Mouse (Mus musculus) erythroblast, embryonic 14.5 days (primary cell): ENCODE results near the gene Shc2. TPM values are rescaled to one million over a fixed set of nuclear protein-coding genes. Genes with fewer than 3 reads are reported as not detected.

Experiments used
- H3K27me3 ChIP-seq: 2 replicates; pipeline ENCODE4 v1.6.1; 2012; ENCODE audit warnings: inconsistent platforms; ENCODE audit not compliant: control insufficient read depth
- H3K36me3 ChIP-seq: 2 replicates; pipeline ENCODE4 v1.6.1; 2012; ENCODE audit warnings: mild to moderate bottlenecking, inconsistent platforms; ENCODE audit not compliant: control insufficient read depth
- H3K4me1 ChIP-seq: 2 replicates; pipeline ENCODE4 v1.6.1; 2012; ENCODE audit warnings: inconsistent platforms; ENCODE audit not compliant: control insufficient read depth
- H3K4me3 ChIP-seq: replicated peaks from 2 replicates; pipeline ENCODE3; 2012; ENCODE audit warnings: moderate library complexity, mild to moderate bottlenecking, inconsistent platforms
- H3K9me3 ChIP-seq: 2 replicates; pipeline ENCODE4 v1.6.1; 2012; ENCODE audit warnings: low read length, inconsistent platforms, mixed read lengths; ENCODE audit not compliant: control insufficient read depth
- GATA1 ChIP-seq: IDR thresholded peaks from 2 replicates; pipeline ENCODE4 v1.6.1; 2012; ENCODE audit warnings: low read length, inconsistent platforms, mixed read lengths
- TAL1 ChIP-seq: IDR thresholded peaks from 3 replicates; pipeline ENCODE4 v1.6.1; 2012; ENCODE audit warnings: low read length, inconsistent platforms, mixed read lengths
- polyA plus RNA-seq: library from polyadenylated mRNA; stranded (reverse); fragments of >175 nt; gene quantifications from 2 replicates; pipeline ENCODE4 v1.2.3, GENCODE M21; 2012

Gene Shc2
- polyA plus RNA-seq, 1 experiment = not detected

DNA sequence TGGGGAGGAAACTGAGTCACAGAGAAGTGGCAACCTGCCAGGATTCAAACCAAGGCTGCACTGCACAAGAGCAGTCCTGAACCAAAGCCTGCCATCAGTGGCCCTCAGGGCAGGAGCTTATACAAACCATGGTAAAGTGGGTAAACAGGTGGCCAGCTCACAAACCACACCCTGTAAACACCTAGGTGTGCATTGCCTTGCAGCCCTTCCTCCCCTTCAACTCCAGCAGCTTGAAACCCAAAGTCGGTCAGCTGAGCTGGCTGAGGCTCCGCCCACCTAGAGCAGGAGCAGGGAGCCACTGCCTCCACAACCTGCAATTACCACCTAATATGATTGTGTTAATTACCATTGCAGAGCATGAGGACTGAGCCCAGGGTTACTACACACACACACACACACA lies 29.8 kb downstream of the Shc2 start:
- Histone ChIP-seq H3K4me1 (peaks cover 2% of the 10 kb centered on the region; the same call in 1 of the 2 replicates), H3K9me3 (no peaks in the 10 kb centered on the region), H3K27me3 (peaks cover 20% of the 10 kb centered on the region), H3K4me3 (no peak overlapping the region), H3K36me3 (no peaks in the 10 kb centered on the region)
- no peak for TF ChIP-seq GATA1
- TF ChIP-seq TAL1 = no peak

DNA sequence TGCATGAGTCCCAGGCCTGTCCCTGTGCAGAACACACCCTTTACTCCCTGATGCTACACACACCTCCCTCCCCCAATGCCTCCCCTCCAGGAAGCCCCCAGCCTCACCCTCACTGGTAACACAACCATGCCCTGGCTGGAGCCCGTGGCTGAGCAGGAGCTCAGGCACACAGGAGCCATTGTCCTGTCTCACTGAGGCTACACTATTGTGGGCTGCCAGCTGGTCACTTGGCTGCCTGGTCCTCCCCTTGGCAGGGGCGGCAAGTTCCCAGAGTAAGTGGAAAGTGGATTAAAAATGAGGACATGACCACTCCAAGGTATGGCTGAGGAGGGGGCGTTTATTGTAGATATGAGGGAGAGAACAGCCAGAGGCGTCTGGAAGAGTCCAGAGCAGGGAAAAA lies 31.2 kb downstream of the Shc2 start:
- TF ChIP-seq GATA1 (no peak), TAL1 (no peak)
- peaks cover 8% of the 10 kb centered on the region for H3K27me3 ChIP-seq
- peaks cover 2% of the 10 kb centered on the region; the same call in 1 of the 2 replicates for H3K4me1 ChIP-seq

DNA sequence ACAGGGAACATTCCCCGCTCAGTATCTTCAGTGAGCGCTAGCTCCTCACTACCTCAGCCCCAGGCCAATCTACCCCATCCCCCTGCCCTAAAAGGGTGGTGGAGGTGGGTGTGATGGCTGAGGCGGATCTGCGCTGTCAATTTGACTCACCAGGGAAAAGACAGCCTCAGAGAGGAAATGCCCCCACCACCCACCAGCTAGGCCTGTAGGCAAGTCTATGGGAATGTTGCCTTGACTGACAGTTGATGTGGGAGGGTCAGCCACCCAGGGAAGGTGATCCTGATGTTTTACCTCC lies 39.8 kb downstream of the Shc2 start:
- no peak overlapping the region for H3K4me3 ChIP-seq
- H3K4me1 ChIP-seq = no peaks in the 10 kb centered on the region
- H3K27me3 ChIP-seq = peaks cover 4% of the 10 kb centered on the region
- no peaks in the 10 kb centered on the region for H3K36me3 ChIP-seq
- TF ChIP-seq TAL1 (no peak), GATA1 (no peak)
- no peaks in the 10 kb centered on the region for H3K9me3 ChIP-seq

More for the DNA sequence above, 31.2 kb downstream of the Shc2 start:
- H3K4me3 ChIP-seq = no peak overlapping the region
- no peaks in the 10 kb centered on the region for H3K9me3 ChIP-seq
- no peaks in the 10 kb centered on the region for H3K36me3 ChIP-seq

DNA sequence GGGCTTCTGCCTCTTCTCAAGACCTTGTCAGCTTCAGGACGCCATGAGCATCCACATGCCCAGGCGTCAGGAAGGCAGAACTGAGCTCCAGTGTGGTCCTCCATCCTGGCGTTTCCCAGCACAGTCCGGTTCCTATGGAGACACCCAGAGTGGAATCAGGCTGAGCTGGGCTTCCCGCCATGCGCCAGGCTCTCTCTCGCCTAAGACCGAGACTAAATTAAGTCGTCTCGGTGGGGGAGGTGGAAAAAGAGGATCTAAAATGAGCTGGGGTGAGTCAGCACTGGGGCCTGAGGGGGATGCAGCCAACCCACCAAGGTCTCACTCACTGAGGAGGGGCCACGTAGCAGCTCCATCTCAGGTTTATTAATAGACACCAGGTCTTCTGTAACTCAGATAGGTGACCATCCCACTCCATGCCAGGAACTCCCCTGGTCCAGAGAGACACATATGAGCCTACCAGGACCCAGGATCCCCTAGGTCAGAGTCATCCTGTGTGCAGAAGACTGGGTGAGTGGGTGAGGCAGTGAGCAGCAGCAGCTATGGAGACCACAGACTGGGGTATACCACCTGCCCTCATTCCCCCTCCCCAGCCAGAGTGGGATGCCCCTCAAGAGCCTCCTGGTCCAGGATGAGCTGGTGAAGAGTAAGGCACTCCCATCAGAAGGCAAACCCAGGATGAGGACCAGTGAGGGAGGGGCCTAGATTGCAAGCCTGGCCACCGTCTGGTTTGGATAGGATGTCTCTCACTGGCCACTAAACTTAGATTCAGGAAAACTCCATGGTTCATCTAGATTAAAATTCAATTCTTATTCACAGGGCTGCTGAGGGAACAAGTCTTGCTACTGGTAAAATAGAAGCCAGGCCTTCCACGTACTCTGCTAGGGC lies 40.4 kb downstream of the Shc2 start:
- no peak overlapping the region for H3K4me3 ChIP-seq
- H3K4me1 ChIP-seq = no peaks in the 10 kb centered on the region
- no peaks in the 10 kb centered on the region for H3K36me3 ChIP-seq
- H3K9me3 ChIP-seq = no peaks in the 10 kb centered on the region
- H3K27me3 ChIP-seq = peaks cover 4% of the 10 kb centered on the region
- no peak for TF ChIP-seq GATA1
- TF ChIP-seq TAL1 = no peak

DNA sequence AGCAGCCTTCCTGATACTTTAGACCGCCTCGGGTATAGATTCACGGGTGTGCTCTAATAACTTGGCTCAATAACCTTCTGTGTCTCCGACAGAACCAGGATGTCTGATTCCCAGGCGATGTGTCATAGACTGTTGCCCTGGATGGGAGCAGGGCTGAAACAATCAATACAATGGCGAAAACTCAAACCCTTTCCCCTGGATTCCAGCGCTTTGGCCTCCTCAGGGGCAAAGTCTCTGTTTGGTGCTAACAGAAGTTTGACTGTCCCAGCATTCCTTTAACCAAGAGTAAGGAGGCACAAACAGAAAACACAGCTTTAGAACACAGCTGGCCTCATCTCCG lies 42.2 kb downstream of the Shc2 start:
- H3K27me3 ChIP-seq = peaks cover 4% of the 10 kb centered on the region
- TF ChIP-seq TAL1 (no peak), GATA1 (no peak)
- H3K4me3 ChIP-seq = no peak overlapping the region
- H3K4me1 ChIP-seq = no peaks in the 10 kb centered on the region
- no peaks in the 10 kb centered on the region for H3K9me3 ChIP-seq
- H3K36me3 ChIP-seq = no peaks in the 10 kb centered on the region

DNA sequence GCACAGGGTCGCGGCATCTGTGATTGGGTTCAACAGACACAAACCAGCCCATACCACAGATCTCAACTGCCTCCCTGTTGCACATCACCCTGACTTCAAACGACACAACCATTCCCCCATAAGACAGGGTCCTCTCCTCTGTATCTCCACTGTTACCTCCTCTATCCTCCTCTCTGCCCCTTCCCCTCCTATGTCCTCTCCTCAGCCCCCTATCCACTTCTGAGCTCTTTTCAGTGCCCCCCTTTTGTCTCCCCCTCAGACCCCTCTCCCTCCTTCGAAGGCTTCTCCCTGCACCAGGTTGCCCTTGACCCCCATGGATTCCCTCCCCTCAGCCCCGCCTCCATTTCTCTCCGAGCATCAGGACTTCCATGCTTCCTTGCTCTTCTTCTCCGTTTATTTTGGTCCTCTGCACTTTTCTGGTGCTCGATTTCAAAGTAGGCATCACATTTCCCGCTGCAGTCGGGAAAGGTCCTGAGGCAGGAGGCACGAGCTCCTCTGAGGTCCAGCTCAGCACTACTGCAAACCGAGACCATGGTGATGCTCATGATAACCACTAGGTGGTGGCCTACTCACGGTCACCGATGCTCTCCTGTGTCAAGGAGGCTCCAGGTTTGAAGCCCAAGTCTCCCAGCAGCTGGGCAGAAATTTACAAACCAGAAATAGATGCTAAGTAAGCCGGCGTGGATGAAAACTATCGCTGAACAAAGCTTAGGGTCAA lies 42.7 kb downstream of the Shc2 start:
- H3K27me3 ChIP-seq = peaks cover 4% of the 10 kb centered on the region
- H3K4me3 ChIP-seq = no peak overlapping the region
- H3K4me1 ChIP-seq = no peaks in the 10 kb centered on the region
- no peaks in the 10 kb centered on the region for H3K36me3 ChIP-seq
- H3K9me3 ChIP-seq = no peaks in the 10 kb centered on the region
- TF ChIP-seq GATA1 (no peak), TAL1 (no peak)

DNA sequence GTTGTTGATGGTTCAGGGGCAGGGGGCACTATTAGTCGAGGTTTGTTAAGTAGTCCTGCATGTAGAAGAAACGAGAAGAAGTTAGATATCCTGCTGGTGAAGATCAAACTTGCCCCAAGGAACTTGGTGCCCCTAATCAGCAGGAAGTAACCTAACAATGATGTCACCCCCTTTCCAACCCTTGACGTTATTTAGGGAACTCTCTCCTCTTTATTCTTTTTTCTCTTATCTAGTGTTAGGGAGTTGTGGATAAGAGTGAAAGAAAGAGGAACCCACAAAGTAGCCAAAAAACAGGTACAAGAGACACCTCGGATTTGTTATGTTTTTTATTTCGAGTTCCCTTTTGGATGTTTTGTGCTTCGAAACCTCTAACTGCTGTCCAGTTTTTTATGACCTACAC lies 43.6 kb downstream of the Shc2 start:
- Histone ChIP-seq H3K36me3 (no peaks in the 10 kb centered on the region), H3K4me1 (no peaks in the 10 kb centered on the region), H3K9me3 (no peaks in the 10 kb centered on the region), H3K27me3 (peaks cover 4% of the 10 kb centered on the region), H3K4me3 (no peak overlapping the region)
- no peak for TF ChIP-seq GATA1
- no peak for TF ChIP-seq TAL1

DNA sequence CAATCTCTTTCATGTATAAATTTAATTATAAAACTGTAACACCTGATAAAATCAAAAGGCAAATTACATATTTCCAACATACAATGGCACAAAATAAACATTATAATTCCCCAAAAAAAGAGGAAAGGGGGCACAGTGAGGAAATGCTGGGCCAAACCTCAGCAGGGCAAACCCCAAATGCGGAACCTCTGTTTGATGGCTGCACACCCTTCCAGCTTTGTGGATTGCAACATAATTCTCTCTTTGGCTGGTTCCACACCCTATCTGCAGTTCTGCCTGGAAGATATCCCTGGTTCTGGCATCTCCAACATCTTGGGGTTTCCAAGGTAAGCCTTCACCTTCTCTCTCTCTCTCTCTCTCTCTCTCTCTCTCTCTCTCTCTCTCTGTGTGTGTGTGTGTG lies 47.0 kb downstream of the Shc2 start:
- Histone ChIP-seq H3K9me3 (no peaks in the 10 kb centered on the region), H3K4me3 (no peak overlapping the region), H3K36me3 (no peaks in the 10 kb centered on the region), H3K4me1 (no peaks in the 10 kb centered on the region), H3K27me3 (peaks cover 4% of the 10 kb centered on the region)
- TF ChIP-seq GATA1 = no peak
- no peak for TF ChIP-seq TAL1

DNA sequence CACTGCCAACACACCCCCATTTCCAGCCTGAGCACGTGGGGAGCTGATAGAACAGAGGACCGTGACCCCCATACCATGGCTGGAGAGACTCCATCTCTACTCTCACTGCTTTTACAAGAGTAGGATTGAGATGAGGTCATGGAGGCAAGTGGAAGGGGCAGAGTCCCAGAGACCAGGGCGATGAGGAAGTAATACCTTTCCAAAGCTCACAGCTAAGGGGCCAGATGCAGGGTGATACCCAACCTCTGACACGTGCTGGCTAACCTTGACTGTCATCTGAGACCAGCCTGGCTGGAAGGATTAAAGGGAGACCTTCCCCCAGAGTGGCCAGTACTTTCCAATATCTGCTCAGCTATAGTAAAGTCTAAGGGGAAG lies 50.0 kb downstream of the Shc2 start:
- no peaks in the 10 kb centered on the region for H3K36me3 ChIP-seq
- H3K4me3 ChIP-seq = no peak overlapping the region
- H3K27me3 ChIP-seq = no peaks in the 10 kb centered on the region
- TF ChIP-seq GATA1 = no peak
- no peak for TF ChIP-seq TAL1
- no peaks in the 10 kb centered on the region for H3K4me1 ChIP-seq
- H3K9me3 ChIP-seq = no peaks in the 10 kb centered on the region

DNA sequence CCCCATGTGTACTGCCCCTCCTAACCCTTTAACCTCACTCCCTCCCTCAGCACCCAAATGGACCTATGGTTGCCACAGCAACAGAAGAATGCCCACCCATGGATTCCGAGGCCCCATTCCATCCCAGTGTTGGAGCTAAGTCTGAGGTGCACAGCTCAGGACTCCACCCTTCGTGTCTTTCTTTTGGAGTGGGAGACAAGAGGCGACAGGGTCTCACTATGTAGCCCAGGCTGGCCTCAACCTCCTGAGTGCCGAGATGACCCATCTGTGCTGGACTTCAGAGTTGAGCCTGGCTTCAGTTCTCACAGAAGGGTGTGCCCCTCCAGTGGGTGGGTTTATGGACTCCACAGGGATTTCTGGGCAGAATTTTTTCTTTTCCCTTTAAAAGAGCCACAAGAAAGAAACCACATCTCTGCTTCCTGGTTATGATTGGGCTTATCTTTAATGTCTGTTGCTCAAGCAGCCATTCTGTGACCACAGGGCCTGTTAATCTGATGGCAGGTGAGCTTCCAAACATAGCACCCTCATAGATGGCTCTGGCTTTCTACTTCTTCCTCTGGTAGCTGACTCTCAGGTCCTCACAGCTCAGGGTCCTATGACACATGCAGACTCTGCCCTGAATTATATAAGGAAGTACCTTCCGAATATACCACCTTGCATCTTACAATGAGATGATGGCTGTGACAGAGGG lies 50.5 kb downstream of the Shc2 start, which contains the start of gene Theg:
Gene Theg, minus strand, starts transcription at position 271 of the 691 bp plus-strand sequence.
- no peak for TF ChIP-seq TAL1
- TF ChIP-seq GATA1 = no peak
- Histone ChIP-seq H3K9me3 (no peaks in the 10 kb centered on the region), H3K4me3 (no peak within 1 kb of the TSS), H3K4me1 (no peaks in the 10 kb centered on the region), H3K27me3 (no peaks in the 10 kb centered on the region), H3K36me3 (no peaks in the 10 kb centered on the region)
